Mouse (Mus musculus): ENCODE results near the gene Cmtm7. TPM values are rescaled to one million over a fixed set of nuclear protein-coding genes. Genes with fewer than 3 reads are reported as not detected.

Gene Cmtm7
- polyA plus RNA-seq, 1 experiment from 2014 or later: 104 TPM

DNA sequence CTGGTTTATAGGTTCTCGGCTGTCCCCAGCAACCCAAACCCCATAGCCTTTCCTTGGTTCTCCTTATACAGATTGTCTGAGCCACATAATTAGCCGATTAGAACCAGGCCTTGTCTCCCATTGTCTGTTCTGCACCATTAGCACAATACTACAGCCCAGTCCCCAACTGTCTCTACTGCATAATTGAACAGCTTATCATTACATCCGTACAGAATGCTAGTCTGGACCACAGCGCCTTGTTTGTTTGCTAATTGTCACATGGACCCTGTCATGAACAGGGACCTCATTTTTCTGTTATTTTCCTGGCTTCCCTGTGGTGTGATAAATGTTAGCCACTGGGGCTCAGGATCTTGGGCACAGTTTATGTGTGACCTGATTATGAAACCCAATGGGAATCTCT, 21.8 kb downstream of the Cmtm7 start:
- Histone ChIP-seq H3K9me3 (no peaks in the 10 kb centered on the region), H3K27me3 (no peaks in the 10 kb centered on the region), H3K9ac (no peak overlapping the region), H3K4me2 (no peak overlapping the region), H3K4me3 (no peak overlapping the region), H3K4me1 (no peaks in the 10 kb centered on the region), H3K27ac (no peak overlapping the region), H3K36me3 (peaks cover 68% of the 10 kb centered on the region)
- ATAC-seq (ENCODE audit: insufficient number of reproducible peaks, insufficient read depth, low FRiP score, low TSS enrichment, low read depth): no peak
- 81% methylated on average over 4 of the region's 4 CpGs for WGBS

DNA sequence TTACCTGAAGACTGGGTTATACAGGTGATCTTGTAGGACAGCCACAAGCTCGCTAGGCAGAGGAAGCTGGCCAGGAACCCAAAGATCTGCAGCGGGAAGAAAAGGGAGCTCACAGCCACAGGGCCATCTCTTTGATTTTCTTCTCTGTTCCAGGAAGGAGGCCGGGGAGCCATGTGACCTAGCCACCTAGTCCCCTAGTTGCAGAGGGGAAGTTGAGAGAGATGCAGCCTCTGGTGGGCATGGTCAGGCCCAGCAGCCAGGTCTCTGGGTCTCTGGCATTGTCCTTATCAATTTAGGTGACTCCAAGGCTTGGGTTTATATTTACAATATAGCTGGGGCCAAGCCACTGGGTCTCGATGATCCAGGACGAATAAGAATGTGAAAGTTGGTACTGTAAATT, 22.9 kb downstream of the Cmtm7 start:
- Histone ChIP-seq H3K36me3 (peaks cover 72% of the 10 kb centered on the region), H3K27ac (no peak overlapping the region), H3K27me3 (no peaks in the 10 kb centered on the region), H3K9ac (no peak overlapping the region), H3K4me1 (no peaks in the 10 kb centered on the region), H3K4me3 (no peak overlapping the region), H3K4me2 (no peak overlapping the region), H3K9me3 (no peaks in the 10 kb centered on the region)
- WGBS: 85% methylated on average over 5 of the region's 5 CpGs
- no peak for ATAC-seq (ENCODE audit: insufficient number of reproducible peaks, insufficient read depth, low FRiP score, low TSS enrichment, low read depth)

DNA sequence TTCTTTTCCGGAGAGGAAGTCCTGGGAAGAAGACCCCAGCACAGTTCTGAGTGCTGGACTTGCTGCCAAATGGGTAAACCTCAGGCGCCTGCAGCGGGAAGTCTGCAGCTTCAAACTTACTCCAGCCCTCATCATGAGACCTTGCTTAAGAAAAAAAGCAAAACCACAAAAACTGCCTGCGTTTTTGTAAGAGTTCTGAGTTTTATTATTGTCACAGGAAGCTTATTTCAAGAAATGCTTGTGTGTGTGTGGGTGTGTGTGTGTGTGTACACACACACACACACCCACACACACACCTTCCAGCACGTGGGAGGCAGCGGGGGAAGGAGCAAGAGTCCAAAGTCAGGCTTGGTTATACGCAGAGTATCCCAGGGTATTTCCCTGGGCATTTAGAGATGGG, 23.4 kb downstream of the Cmtm7 start:
- no peak overlapping the region for H3K27ac ChIP-seq
- no peaks in the 10 kb centered on the region for H3K4me1 ChIP-seq
- no peak for ATAC-seq (ENCODE audit: insufficient number of reproducible peaks, insufficient read depth, low FRiP score, low TSS enrichment, low read depth)
- peaks cover 71% of the 10 kb centered on the region for H3K36me3 ChIP-seq
- H3K4me2 ChIP-seq: no peak overlapping the region
- H3K4me3 ChIP-seq: no peak overlapping the region
- H3K27me3 ChIP-seq: no peaks in the 10 kb centered on the region
- WGBS: 75% methylated on average over 7 of the region's 7 CpGs
- no peak overlapping the region for H3K9ac ChIP-seq
- H3K9me3 ChIP-seq: no peaks in the 10 kb centered on the region

DNA sequence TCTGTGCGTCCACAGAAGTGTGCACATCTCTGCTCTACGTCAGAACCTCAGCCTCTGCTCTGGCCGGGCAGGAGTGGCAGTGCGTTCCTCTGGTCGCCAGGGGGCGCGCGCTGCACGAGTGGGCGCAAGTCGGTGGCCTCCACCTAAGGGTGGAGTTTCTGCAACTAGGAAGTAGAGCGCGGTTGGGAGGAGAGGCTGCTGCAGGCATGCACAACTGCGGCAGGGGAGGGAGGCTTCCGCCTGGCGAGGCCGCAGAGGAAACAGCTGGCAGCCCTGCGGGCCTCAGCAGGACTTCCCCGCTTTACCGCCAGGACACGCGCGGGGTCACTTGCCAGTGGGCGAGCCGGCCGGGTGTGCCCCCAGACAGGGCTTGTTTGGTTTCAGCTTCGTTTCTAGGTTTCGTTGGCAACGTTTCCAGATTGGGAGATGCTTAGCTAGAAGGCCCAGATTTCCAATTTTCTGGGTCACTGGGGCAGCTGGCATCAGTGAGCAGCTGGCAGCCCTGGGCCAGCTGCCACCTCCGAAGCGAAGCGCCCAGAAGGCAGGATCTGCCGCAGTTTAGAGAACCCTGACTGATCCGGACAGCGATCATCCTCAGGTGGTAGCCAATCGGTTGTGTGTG, 28.7 kb downstream of the Cmtm7 start:
- peak; percentile 78 for ATAC-seq (ENCODE audit: insufficient number of reproducible peaks, insufficient read depth, low FRiP score, low TSS enrichment, low read depth)
- Histone ChIP-seq H3K27ac (peak overlapping the region; percentile 73), H3K9me3 (no peaks in the 10 kb centered on the region), H3K4me2 (peak overlapping the region; percentile 76), H3K36me3 (peaks cover 52% of the 10 kb centered on the region), H3K27me3 (no peaks in the 10 kb centered on the region), H3K9ac (peak overlapping the region; percentile 76), H3K4me3 (peak overlapping the region; percentile 58), H3K4me1 (peaks cover 4% of the 10 kb centered on the region; the same call in 1 of the 2 replicates)
- 6% methylated on average over 36 of the region's 36 CpGs for whole genome bisulfite sequencing

DNA sequence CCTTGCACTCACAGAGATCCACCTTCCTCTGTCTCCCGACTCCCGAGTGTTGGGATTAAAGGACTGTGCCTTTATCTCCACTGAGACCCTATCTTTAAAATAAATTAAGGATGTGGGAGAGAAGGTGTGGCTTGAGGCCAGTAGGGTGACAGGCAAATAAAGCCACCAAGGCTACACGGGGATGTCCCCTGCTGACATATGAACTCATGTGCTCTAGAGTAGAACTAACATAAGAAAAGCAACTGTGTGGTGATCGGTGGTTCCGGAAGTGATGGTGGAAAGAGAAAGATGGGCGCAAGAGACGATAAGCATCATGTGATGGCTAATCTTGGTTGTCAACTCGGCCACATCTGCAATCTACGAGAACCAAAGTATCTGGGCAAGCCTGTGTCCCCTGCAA, 29.3 kb downstream of the Cmtm7 start:
- ATAC-seq (ENCODE audit: insufficient number of reproducible peaks, insufficient read depth, low FRiP score, low TSS enrichment, low read depth): no peak
- Histone ChIP-seq H3K4me1 (peaks cover 4% of the 10 kb centered on the region; the same call in 1 of the 2 replicates), H3K9me3 (no peaks in the 10 kb centered on the region), H3K4me3 (no peak overlapping the region), H3K9ac (no peak overlapping the region), H3K36me3 (peaks cover 59% of the 10 kb centered on the region), H3K4me2 (peak overlapping the region; percentile 76), H3K27me3 (no peaks in the 10 kb centered on the region), H3K27ac (no peak overlapping the region)
- 76% methylated on average over 9 of the region's 9 CpGs for WGBS

DNA sequence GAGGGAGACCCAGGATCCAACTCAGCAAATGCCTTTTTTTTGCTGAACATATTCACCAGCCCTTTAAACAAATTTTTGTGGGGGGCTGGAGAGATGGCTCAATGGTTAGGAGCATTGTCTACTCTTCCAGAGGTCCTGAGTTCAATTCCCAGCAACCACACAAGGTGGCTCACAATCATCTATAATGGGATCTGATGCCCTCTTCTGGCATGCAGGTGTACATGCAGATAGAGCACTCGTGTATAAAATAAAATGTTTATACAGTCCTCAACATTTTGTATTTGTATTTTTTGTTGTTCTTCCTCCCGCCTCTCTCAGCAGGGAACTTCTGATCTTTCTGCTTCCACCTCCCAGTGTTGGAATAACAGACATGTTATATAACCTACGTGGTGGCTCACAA, 30.1 kb downstream of the Cmtm7 start:
- Histone ChIP-seq H3K36me3 (peaks cover 57% of the 10 kb centered on the region), H3K9me3 (no peaks in the 10 kb centered on the region), H3K27ac (no peak overlapping the region), H3K27me3 (no peaks in the 10 kb centered on the region), H3K9ac (no peak overlapping the region), H3K4me1 (peaks cover 4% of the 10 kb centered on the region; the same call in 1 of the 2 replicates), H3K4me2 (no peak overlapping the region), H3K4me3 (no peak overlapping the region)
- no peak for ATAC-seq (ENCODE audit: insufficient number of reproducible peaks, insufficient read depth, low FRiP score, low TSS enrichment, low read depth)
- WGBS: 86% methylated on average over 3 of the region's 3 CpGs

DNA sequence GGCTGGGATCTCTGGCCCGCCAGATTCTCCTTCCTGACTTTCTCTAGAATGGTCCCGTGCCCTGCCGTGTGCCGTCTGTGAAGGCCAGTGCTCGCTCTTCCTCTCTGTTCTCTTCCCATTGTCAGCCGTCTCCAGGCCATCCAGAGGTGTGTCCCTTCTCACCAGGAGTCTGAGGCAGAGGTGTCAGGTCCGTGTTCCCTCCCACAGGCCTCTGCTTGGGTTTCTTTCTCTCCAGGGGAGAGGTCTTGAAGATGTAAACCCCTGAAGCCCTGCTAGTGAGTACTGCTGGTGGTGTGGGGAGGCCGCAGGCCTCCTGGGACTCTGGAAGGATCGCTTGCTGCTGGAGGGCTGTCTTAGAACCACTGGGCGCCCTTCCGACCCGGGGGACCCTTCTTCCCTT, 34.2 kb downstream of the Cmtm7 start:
- WGBS: 89% methylated on average over 12 of the region's 12 CpGs
- H3K36me3 ChIP-seq: peaks cover 53% of the 10 kb centered on the region
- no peaks in the 10 kb centered on the region; the same call in 1 of the 2 replicates for H3K4me1 ChIP-seq

DNA sequence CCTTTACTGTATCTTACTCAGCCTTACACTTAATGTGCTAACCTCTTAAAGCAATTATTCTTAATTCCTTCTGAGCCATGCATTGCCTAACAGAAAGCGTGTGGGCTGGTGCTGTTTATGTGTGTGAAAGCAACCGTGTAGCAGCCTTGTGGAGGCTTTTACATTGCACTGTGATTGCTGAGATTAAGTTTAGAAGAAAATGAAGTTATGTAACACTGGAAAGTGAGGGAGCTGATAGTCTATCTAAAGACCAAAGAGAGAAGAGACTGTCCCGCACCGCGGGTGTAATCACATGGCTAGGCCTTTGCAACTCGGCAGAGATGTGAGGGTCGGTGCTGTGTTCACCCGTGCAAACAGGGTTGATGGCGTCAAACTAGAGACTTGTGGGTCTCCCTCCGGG, 34.6 kb downstream of the Cmtm7 start:
- Histone ChIP-seq H3K4me1 (no peaks in the 10 kb centered on the region), H3K36me3 (peaks cover 53% of the 10 kb centered on the region), H3K27ac (no peak overlapping the region), H3K9ac (no peak overlapping the region), H3K4me3 (no peak overlapping the region), H3K9me3 (no peaks in the 10 kb centered on the region), H3K27me3 (no peaks in the 10 kb centered on the region), H3K4me2 (no peak overlapping the region)
- WGBS: 86% methylated on average over 10 of the region's 10 CpGs
- no peak for ATAC-seq (ENCODE audit: insufficient number of reproducible peaks, insufficient read depth, low FRiP score, low TSS enrichment, low read depth)

More for the DNA sequence above, 34.2 kb downstream of the Cmtm7 start:
- Histone ChIP-seq H3K27ac (no peak overlapping the region), H3K9ac (no peak overlapping the region), H3K27me3 (no peaks in the 10 kb centered on the region), H3K4me3 (no peak overlapping the region), H3K4me2 (no peak overlapping the region), H3K9me3 (no peaks in the 10 kb centered on the region)
- no peak for ATAC-seq (ENCODE audit: insufficient number of reproducible peaks, insufficient read depth, low FRiP score, low TSS enrichment, low read depth)

DNA sequence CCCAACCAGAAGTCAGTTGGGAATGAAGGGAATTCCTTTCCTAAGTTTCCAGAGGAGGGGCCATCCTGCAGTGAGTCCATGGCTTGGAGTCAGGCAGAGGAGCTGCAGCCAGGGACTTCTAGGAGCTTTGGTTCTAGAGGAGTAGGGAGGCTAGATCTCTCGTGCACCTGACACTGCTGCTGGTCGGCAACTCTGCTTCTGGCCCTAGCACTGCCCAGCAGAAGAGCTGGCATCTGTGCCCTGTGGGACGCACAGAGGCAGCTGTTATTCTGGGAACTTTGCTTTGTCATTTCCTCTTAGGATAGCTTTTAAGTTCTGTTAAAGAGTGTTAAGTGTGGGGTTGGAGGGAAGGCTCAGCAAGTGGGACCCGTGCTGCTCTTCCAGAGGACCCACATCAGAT, 36.0 kb downstream of the Cmtm7 start:
- no peak overlapping the region for H3K4me2 ChIP-seq
- H3K36me3 ChIP-seq: peaks cover 54% of the 10 kb centered on the region
- no peaks in the 10 kb centered on the region for H3K9me3 ChIP-seq
- H3K9ac ChIP-seq: no peak overlapping the region
- no peak overlapping the region for H3K4me3 ChIP-seq
- H3K27me3 ChIP-seq: no peaks in the 10 kb centered on the region
- no peaks in the 10 kb centered on the region for H3K4me1 ChIP-seq
- WGBS: 82% methylated on average over 4 of the region's 4 CpGs
- ATAC-seq (ENCODE audit: insufficient number of reproducible peaks, insufficient read depth, low FRiP score, low TSS enrichment, low read depth): no peak
- H3K27ac ChIP-seq: no peak overlapping the region

DNA sequence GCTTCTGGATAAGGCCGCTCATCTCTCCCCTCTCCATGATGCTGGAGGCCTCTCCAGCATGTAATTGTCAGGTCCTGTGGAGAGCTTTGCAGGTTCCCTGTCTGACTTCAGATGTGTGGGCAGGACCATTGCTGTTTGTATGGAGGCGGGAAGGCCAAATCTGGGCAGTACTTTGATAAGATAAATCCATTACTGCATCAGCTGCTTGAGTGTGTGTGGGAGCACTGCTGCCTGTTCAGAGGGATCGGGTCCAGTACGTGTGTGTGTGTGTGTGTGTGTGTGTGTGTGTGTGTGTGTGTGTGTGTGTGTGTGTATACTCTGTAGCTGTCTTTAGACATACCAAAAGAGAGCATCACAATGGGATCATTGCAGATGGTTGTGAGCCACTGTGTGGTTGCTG, 36.5 kb downstream of the Cmtm7 start:
- H3K9ac ChIP-seq: no peak overlapping the region
- WGBS: 87% methylated on average over 4 of the region's 4 CpGs
- H3K36me3 ChIP-seq: peaks cover 54% of the 10 kb centered on the region
- H3K27ac ChIP-seq: no peak overlapping the region
- H3K9me3 ChIP-seq: no peaks in the 10 kb centered on the region
- no peaks in the 10 kb centered on the region for H3K27me3 ChIP-seq
- H3K4me2 ChIP-seq: no peak overlapping the region
- H3K4me3 ChIP-seq: no peak overlapping the region
- H3K4me1 ChIP-seq: no peaks in the 10 kb centered on the region
- no peak for ATAC-seq (ENCODE audit: insufficient number of reproducible peaks, insufficient read depth, low FRiP score, low TSS enrichment, low read depth)

DNA sequence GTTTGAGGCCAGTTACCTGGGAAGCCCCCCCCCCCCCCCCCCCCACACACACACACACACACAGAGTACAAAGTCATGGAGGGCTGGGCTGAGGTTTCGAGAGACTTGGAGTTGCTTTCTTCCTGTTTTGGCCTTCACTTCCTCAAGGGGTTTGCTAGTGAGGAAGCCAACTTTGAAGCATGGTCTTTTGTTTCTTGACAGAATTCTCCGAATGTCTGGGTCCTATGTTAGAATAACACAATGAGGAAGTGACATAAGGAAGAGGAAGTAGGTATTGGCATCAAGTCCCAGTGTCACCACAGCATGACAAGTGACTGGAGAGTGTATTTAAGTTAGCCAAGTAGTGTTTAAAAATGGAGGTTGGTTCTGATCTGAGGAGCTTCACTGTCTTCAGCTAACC, 38.9 kb downstream of the Cmtm7 start:
- H3K4me1 ChIP-seq: no peaks in the 10 kb centered on the region
- H3K9me3 ChIP-seq: no peaks in the 10 kb centered on the region
- no peak overlapping the region for H3K4me3 ChIP-seq
- WGBS: 68% methylated on average over 2 of the region's 2 CpGs
- no peak overlapping the region for H3K4me2 ChIP-seq
- no peak overlapping the region for H3K27ac ChIP-seq
- no peaks in the 10 kb centered on the region for H3K27me3 ChIP-seq
- no peak for ATAC-seq (ENCODE audit: insufficient number of reproducible peaks, insufficient read depth, low FRiP score, low TSS enrichment, low read depth)
- no peak overlapping the region for H3K9ac ChIP-seq
- H3K36me3 ChIP-seq: peaks cover 38% of the 10 kb centered on the region

DNA sequence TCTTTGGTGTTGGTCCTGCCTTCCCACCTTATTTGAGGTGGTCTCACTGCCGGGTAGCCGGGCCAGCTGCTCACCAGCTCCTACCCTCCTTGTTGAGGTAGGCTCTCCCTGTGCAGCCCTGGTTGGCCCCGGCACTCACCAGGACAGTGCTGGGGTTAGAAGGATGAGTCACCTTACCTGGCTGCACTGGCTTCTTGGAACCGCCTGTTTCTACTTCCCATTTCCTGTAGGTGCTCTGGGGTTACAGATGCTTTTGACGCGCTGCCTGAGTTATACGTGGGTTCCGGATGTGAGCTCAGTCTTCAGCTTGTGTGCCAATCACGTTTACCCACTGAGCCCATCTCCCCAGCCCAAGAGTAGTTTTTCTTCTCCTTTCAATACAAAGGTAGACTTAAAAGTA, 41.3 kb downstream of the Cmtm7 start:
- Histone ChIP-seq H3K4me1 (peaks cover 12% of the 10 kb centered on the region), H3K4me3 (no peak overlapping the region), H3K9me3 (no peaks in the 10 kb centered on the region), H3K36me3 (peaks cover 27% of the 10 kb centered on the region), H3K27me3 (no peaks in the 10 kb centered on the region), H3K27ac (no peak overlapping the region), H3K4me2 (no peak overlapping the region), H3K9ac (no peak overlapping the region)
- ATAC-seq (ENCODE audit: insufficient number of reproducible peaks, insufficient read depth, low FRiP score, low TSS enrichment, low read depth): no peak
- 87% methylated on average over 9 of the region's 9 CpGs for WGBS
